Mouse (Mus musculus) yolk sac, embryonic 10.5 days (tissue): Measurements from ENCODE around the gene Coro2a.
A peak's percentile ranks its signal among the peaks of the same experiment; 100 is the strongest.
"Not testable (repeated sequence)": the region's sequence is repeated elsewhere in the genome, so short reads cannot be mapped to it uniquely, and the experiment has no call there.

Source experiments
- DNase-seq: peaks from one replicate; pipeline ENCODE4 v3.0.0-alpha.2; 2017; ENCODE audit warnings: low spot score

Coro2a gene

GRCm38 (mm10) chr4:46613618-46614017, 11.6 kb upstream of the Coro2a start:
- DNase-seq = no peak

- DNase-seq = peak; percentile 73
These were observed 9.2 kb upstream of the Coro2a start for GRCm38 (mm10) chr4:46611181-46611580.

- no peak for DNase-seq
These were observed 5.6 kb upstream of the Coro2a start for GRCm38 (mm10) chr4:46607601-46608000.

GRCm38 (mm10) chr4:46605451-46605850, 3.4 kb upstream of the Coro2a start:
- DNase-seq = no peak

GRCm38 (mm10) chr4:46602704-46603103, 702 bp upstream of the Coro2a start:
- DNase-seq = no peak

GRCm38 (mm10) chr4:46601258-46601843, 651 bp downstream of the Coro2a start:
- no peak for DNase-seq

GRCm38 (mm10) chr4:46600473-46601257, 1.3 kb downstream of the Coro2a start:
- no peak for DNase-seq

- DNase-seq = not testable (repeated sequence)
These were observed 2.4 kb downstream of the Coro2a start for GRCm38 (mm10) chr4:46599609-46600008.

GRCm38 (mm10) chr4:46598981-46599380, 3.0 kb downstream of the Coro2a start:
- no peak for DNase-seq

GRCm38 (mm10) chr4:46598111-46598510, 3.9 kb downstream of the Coro2a start:
- no peak for DNase-seq

GRCm38 (mm10) chr4:46597286-46597961, 4.6 kb downstream of the Coro2a start:
- peak; percentile 26 for DNase-seq

GRCm38 (mm10) chr4:46596398-46596797, 5.6 kb downstream of the Coro2a start:
- DNase-seq = no peak

- DNase-seq = no peak
These were observed 7.9 kb downstream of the Coro2a start for GRCm38 (mm10) chr4:46594131-46594530.

GRCm38 (mm10) chr4:46593472-46593871, 8.5 kb downstream of the Coro2a start:
- DNase-seq = no peak

GRCm38 (mm10) chr4:46591833-46592520, 10.0 kb downstream of the Coro2a start:
- DNase-seq = no peak

GRCm38 (mm10) chr4:46590810-46591209, 11.2 kb downstream of the Coro2a start:
- no peak for DNase-seq

- DNase-seq = no peak
These were observed 11.9 kb downstream of the Coro2a start for GRCm38 (mm10) chr4:46589946-46590684.

GRCm38 (mm10) chr4:46589151-46589550, 12.9 kb downstream of the Coro2a start:
- no peak for DNase-seq

- no peak for DNase-seq
These were observed 15.5 kb downstream of the Coro2a start for GRCm38 (mm10) chr4:46586473-46586872.

GRCm38 (mm10) chr4:46585811-46586190, 16.2 kb downstream of the Coro2a start:
- no peak for DNase-seq

GRCm38 (mm10) chr4:46585041-46585810, 16.8 kb downstream of the Coro2a start:
- DNase-seq = no peak
